Mouse (Mus musculus): ENCODE measurements at regions not wholly inside any gene's neighbourhood (a gene's known extent, or its start where the extent isn't known, plus 50 kb on each side); places are given as distances from the start of the nearest gene placed in this dataset.
"Not testable (repeated sequence)": the region's sequence is repeated elsewhere in the genome, so short reads cannot be mapped to it uniquely, and the experiment has no call there.

DNA sequence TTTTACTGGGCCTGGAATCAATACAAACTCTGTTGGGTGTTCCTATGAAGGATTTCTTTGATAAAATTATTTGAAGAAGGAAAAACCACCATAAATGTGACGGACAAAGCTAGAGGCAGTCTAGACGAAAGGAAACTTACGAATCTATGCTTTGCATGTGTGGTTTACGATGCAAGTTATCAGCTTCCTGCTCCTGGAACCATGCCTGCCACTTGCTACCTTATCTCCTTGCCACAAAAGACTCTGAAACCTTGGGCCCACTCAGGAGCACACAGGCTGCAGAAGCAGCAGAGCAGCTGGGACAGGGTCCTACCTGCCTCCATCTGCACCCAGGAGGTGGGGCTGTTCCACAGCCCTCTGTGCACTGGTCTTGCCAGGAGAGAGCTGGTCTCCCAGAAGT lies 287.5 kb downstream of the Arl6ip6 start:
- WGBS = 62% methylated on average over 4 of the region's 4 CpGs
- ATAC-seq (ENCODE audit: low FRiP score, low read depth) = not testable (repeated sequence)

DNA sequence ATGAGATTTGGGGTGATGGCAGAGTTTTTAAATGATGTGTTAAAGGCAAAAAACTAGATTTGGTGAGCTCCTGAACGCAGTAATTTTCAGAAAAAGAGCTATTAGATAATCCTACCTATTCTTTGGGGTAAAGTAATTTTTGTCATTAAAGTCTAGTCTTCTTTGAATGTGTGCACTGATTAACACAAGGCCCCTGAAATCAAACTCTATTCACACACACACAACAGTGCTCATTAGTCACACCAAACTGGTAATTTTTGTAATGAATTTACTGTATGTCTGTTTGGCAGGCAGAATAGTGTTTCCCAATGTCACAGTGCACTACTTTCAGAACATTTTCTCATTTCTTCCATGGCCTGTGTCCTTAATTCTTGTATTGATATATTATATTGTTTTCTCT lies 296.8 kb downstream of the Arl6ip6 start:
- no peak overlapping the region for H3K4me2 ChIP-seq (replicated peaks)
- no peaks in the 10 kb centered on the region for H3K36me3 ChIP-seq
- no peaks in the 10 kb centered on the region for H3K9me3 ChIP-seq
- no peak overlapping the region for H3K9ac ChIP-seq
- no peaks in the 10 kb centered on the region for H3K27me3 ChIP-seq
- H3K27ac ChIP-seq = no peak overlapping the region
- no peaks in the 10 kb centered on the region for H3K4me1 ChIP-seq
- H3K4me3 ChIP-seq = no peak overlapping the region
- 90% methylated on average over 1 of the region's 1 CpGs for WGBS
- ATAC-seq (ENCODE audit: low FRiP score, low read depth) = no peak

More for the DNA sequence above, 287.5 kb downstream of the Arl6ip6 start:
- H3K9me3 ChIP-seq; H3K27ac ChIP-seq; H3K4me1 ChIP-seq; H3K4me3 ChIP-seq; H3K27me3 ChIP-seq; H3K36me3 ChIP-seq; H3K4me2 ChIP-seq (replicated peaks); H3K9ac ChIP-seq: not testable (repeated sequence)

DNA sequence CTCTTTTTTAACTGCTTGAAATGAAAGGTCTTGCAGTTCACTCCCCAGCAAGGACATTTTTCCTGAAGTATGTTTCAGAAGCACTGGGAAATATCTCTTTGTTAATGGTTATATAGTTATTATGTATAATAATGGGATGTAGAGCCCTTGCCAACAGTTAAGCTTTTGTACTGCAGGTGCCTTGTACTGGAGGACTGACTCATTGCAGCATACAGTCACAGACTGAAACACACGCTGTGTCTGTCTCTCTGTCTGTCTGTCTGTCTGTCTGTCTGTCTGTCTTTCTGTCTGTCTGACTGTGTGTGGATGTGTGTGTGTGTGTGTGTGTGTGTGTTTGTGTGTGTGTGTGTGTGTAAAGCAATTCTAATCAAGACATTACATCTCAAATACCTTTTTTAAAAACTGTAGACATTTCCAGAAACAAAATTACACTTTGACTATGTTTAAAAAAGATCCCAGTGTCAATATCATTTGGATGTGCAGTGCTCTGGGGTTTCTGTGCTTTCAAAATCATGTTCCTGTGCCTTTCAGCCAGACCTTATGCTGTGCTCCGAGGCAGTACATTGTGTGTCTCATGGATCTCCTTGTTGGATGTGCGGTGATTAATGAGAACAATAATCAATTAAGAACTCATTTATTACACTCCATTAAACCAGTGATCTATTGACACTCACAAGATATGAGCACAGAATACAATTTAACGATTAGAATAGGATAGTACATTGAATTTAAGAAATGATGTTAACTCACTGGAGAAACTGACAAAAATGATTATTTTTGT lies 299.5 kb downstream of the Arl6ip6 start:
- Histone ChIP-seq H3K27ac (no peak overlapping the region), H3K9ac (no peak overlapping the region), H3K4me1 (no peaks in the 10 kb centered on the region), H3K27me3 (no peaks in the 10 kb centered on the region), H3K4me2 (replicated peaks) (no peak overlapping the region), H3K9me3 (no peaks in the 10 kb centered on the region), H3K36me3 (no peaks in the 10 kb centered on the region), H3K4me3 (no peak overlapping the region)
- 79% methylated on average over 4 of the region's 4 CpGs for WGBS
- no peak for ATAC-seq (ENCODE audit: low FRiP score, low read depth)

DNA sequence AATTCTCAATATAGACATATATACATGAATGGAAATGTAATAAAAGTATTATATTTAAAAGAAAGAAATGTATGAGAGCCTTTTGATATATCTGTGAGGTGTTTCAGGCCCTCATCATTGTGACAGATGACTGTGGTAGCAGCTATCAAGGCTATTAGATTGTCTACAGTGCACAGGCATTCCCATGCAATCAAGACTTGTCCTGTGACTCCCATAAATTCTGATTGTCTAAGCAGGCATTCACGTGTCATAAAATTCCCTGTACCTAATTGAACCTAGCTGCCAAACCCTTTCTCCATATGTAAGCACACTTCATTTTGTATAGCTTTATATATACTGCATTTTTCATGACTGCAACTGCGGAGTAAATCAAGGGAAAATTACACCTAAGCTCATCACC lies 301.3 kb downstream of the Arl6ip6 start:
- Histone ChIP-seq H3K36me3 (no peaks in the 10 kb centered on the region), H3K4me1 (no peaks in the 10 kb centered on the region), H3K4me3 (no peak overlapping the region), H3K9me3 (no peaks in the 10 kb centered on the region), H3K9ac (no peak overlapping the region), H3K4me2 (replicated peaks) (no peak overlapping the region), H3K27ac (no peak overlapping the region), H3K27me3 (no peaks in the 10 kb centered on the region)
- WGBS = 64% methylated on average over 2 of the region's 2 CpGs
- no peak for ATAC-seq (ENCODE audit: low FRiP score, low read depth)

DNA sequence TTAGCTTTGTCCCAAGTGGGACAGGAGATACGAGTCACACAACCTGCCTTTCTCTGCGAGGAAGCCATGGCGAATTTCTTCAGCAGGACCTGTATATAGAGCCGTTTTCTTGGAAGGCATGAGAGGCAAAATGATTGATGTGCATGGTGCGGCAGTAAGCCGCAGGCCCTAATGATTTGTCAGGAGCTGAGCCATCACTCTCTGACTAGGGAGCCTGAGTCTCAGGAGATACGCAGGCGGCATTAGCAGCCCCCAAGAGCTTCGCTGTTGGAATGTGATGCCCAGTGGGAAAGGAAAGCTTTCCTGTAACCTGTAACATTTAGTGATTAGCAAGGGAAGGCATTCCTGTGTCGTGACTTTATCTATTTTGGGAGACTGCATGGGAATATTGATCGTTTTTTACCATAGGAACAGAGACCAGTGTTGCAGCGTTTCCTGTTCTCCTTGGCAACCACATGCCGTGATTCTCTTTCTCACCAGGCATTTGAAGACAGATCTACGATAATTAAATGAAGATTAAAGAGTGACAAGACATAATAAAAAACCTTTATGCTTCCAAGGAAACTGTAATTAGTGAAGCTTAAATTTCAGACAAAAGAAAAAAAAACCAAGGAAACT lies 310.2 kb downstream of the Arl6ip6 start:
- ATAC-seq (ENCODE audit: low FRiP score, low read depth) = no peak
- Histone ChIP-seq H3K4me2 (replicated peaks) (no peak overlapping the region), H3K27ac (no peak overlapping the region), H3K9ac (no peak overlapping the region), H3K4me1 (no peaks in the 10 kb centered on the region), H3K9me3 (no peaks in the 10 kb centered on the region), H3K4me3 (no peak overlapping the region), H3K36me3 (no peaks in the 10 kb centered on the region), H3K27me3 (no peaks in the 10 kb centered on the region)
- 52% methylated on average over 14 of the region's 14 CpGs for WGBS

DNA sequence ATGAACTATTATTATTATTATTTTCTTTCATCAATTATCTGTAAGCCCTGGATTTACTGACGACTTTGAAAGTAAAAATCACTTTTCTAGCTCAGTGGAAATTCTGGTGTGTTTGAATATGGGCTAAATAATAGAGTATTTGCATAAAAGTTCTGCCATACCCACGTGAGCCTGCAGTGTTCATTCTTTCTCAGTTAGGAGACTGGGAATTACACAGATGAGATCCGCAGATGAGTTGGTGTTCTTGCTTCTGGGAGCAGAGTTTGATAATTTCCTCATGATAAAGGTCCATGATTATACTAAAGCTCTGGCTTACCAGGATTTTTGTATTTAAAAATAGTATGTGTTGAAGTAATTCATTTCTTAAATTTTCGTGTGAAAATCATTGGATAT lies 310.7 kb downstream of the Arl6ip6 start:
- no peaks in the 10 kb centered on the region for H3K4me1 ChIP-seq
- H3K4me3 ChIP-seq = no peak overlapping the region
- 55% methylated on average over 4 of the region's 4 CpGs for WGBS
- H3K9me3 ChIP-seq = no peaks in the 10 kb centered on the region
- H3K4me2 ChIP-seq (replicated peaks) = no peak overlapping the region
- ATAC-seq (ENCODE audit: low FRiP score, low read depth) = no peak
- H3K9ac ChIP-seq = no peak overlapping the region
- H3K27ac ChIP-seq = no peak overlapping the region
- no peaks in the 10 kb centered on the region for H3K36me3 ChIP-seq
- no peaks in the 10 kb centered on the region for H3K27me3 ChIP-seq

DNA sequence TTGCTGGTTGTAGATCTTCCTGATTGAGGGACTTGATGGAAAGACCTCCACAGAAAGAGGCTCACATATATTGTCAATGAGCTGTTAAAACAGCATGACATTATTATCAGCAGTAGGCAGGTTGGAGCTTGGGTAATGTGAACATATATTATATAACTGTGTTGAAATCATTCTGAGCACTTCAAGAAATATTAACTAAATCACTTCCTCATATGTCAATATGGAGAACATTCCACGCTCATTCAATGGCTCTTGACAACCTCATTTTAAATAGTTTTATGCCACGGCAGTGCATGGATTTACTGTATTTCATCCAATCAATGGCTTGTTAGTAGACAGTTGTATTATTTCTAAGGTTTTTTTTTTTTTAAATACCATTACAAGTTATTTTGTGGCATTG lies 350.6 kb downstream of the Arl6ip6 start:
- no peaks in the 10 kb centered on the region; the same call in 1 of the 2 replicates for H3K9me3 ChIP-seq
- H3K9ac ChIP-seq = no peak overlapping the region
- no peak overlapping the region for H3K27ac ChIP-seq
- 88% methylated on average over 2 of the region's 2 CpGs for WGBS
- H3K36me3 ChIP-seq = no peaks in the 10 kb centered on the region
- no peak for ATAC-seq (ENCODE audit: low FRiP score, low read depth)
- no peaks in the 10 kb centered on the region for H3K4me1 ChIP-seq
- no peak overlapping the region for H3K4me3 ChIP-seq
- H3K4me2 ChIP-seq (replicated peaks) = no peak overlapping the region
- no peaks in the 10 kb centered on the region for H3K27me3 ChIP-seq

DNA sequence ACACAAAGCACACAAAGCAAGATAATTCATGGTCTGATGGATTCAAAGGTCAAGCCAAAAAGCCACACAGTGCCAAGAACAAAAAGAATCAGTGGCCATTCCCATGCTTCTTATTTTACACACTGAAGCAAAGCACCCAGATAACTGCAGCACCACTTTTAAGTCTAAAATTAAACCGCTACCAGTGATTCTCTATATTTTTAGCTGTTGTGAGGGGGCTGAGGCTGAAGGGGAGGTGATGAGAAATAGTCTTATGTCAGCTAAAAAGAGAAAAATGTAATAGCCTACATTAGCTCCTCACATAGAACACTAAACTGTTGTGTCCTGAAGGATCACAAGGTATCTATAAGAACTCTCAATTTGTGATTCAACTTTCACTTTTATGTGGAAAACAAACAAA lies 382.5 kb downstream of the Arl6ip6 start:
- H3K27me3 ChIP-seq = no peaks in the 10 kb centered on the region
- no peaks in the 10 kb centered on the region for H3K4me1 ChIP-seq
- H3K9ac ChIP-seq = no peak overlapping the region
- no peak for ATAC-seq (ENCODE audit: low FRiP score, low read depth)
- no peak overlapping the region for H3K4me2 ChIP-seq (replicated peaks)
- 91% methylated on average over 1 of the region's 1 CpGs for WGBS
- no peaks in the 10 kb centered on the region for H3K9me3 ChIP-seq
- H3K36me3 ChIP-seq = no peaks in the 10 kb centered on the region
- H3K27ac ChIP-seq = no peak overlapping the region
- H3K4me3 ChIP-seq = no peak overlapping the region

DNA sequence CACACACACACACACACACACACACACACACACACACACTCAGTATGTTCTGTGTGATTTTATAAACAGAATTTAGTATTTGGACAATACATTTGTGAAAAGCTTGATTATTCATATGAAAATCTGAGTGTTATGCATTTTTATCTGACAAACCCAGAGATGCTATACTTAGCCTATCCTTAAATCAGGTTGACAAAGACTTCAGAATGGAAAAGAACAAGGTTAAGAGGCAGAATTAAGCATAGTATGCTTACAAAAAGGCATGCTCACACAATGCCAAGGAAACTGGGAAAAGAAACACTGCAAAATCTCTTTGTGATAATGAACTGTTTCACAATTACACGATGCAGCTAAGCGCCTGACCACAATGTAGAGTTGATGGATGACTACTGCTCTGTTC lies 414.3 kb downstream of the Arl6ip6 start:
- Histone ChIP-seq H3K27me3 (no peaks in the 10 kb centered on the region), H3K36me3 (no peaks in the 10 kb centered on the region), H3K4me1 (no peaks in the 10 kb centered on the region), H3K27ac (no peak overlapping the region), H3K9ac (no peak overlapping the region), H3K4me3 (no peak overlapping the region), H3K9me3 (no peaks in the 10 kb centered on the region), H3K4me2 (replicated peaks) (no peak overlapping the region)
- 93% methylated on average over 2 of the region's 2 CpGs for WGBS
- no peak for ATAC-seq (ENCODE audit: low FRiP score, low read depth)

DNA sequence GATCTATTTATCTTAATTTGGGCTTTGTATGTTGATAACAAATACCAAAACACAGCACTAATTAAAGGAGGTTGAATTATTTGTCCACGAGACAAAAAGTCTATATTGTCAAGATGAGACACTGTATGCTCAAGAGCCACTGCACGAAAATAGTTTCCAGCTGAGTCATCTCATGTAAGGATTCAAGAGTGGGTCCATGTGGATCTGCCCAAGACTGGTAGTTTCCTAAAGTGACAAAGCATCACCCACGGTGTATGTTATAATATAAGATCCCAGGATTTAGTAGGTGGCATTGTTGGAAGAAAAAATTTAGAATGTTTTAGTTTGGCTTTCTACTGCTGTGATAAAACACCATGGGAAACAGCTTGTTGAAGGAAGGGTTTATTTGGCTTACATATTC lies 428.2 kb downstream of the Arl6ip6 start:
- no peaks in the 10 kb centered on the region for H3K4me1 ChIP-seq
- no peaks in the 10 kb centered on the region for H3K27me3 ChIP-seq
- 84% methylated on average over 3 of the region's 3 CpGs for WGBS
- H3K9me3 ChIP-seq = no peaks in the 10 kb centered on the region
- H3K27ac ChIP-seq = no peak overlapping the region
- no peaks in the 10 kb centered on the region for H3K36me3 ChIP-seq
- H3K4me2 ChIP-seq (replicated peaks) = no peak overlapping the region
- no peak overlapping the region for H3K4me3 ChIP-seq
- no peak for ATAC-seq (ENCODE audit: low FRiP score, low read depth)
- no peak overlapping the region for H3K9ac ChIP-seq

DNA sequence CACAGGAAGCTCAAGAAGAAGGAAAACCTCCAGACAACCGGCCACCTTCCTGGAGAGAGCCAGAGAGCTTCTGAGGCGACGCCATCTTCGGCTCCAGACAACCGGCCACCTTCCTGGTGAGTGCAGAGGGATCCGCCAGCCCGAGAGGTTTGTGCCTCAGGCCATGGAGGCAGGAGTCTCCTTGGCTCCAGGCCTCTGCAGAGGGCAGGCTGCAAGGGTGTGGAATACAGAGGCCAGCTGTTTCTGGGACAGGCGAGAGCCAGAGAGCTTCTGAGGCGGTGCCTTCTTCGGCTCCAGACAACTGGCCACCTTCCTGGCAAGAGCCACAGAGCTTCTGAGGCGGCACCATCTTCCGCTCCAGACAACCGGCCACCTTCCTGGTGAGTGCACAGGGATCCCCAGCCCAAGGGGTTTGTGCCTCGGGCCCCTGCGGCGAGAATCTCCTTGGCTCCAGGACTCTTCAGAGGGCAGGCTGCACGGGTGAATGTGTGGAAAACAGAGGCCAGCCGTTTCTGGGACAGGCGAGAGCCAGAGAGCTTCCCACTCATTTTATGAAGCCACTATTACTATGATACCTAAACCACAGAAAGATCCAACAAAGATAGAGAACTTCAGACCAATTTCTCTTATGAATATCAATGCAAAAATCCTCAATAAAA lies 441.4 kb downstream of the Arl6ip6 start:
- 61% methylated on average over 19 of the region's 19 CpGs for WGBS
- not testable (repeated sequence) for H3K27me3 ChIP-seq; H3K4me3 ChIP-seq; H3K9ac ChIP-seq; H3K4me2 ChIP-seq (replicated peaks); H3K9me3 ChIP-seq; H3K4me1 ChIP-seq; H3K27ac ChIP-seq; ATAC-seq (ENCODE audit: low FRiP score, low read depth); H3K36me3 ChIP-seq

DNA sequence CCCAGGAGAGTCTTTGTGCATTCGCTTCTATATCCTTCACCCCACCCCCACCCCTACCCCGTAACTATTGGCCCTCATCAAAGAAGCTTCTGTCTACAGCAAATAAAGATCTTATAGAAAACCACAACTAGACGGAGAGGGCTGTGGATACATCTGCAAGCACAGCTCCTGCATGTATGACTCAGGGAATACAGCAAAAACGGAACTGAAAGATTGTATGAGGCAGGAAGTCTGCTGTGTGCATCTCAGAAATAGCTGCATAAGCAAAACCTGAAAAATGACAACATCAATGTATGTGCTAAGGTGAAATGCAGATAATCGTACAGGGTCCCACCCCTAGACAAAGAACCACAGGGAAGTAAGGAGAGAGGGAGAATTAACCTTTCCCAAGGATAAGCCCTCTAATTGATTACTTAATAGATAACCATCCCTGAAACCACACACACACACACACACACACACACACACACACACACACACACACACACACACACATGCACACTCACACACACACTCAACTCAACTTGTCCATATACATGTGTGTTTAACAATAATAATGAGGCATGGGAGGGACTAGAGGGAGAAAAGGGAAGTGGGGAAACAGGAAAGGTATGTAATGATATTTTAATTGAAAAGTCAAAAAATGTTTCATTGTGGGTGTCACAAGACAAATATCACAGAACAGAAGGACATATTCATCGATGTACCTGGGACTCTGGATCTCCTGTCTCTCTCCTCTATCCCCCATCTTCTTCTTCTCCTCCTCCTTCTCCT lies 416.6 kb downstream of the Rprm start:
- ATAC-seq (ENCODE audit: low FRiP score, low read depth) = no peak
- Histone ChIP-seq H3K27me3 (no peaks in the 10 kb centered on the region), H3K9ac (no peak overlapping the region), H3K9me3 (no peaks in the 10 kb centered on the region), H3K4me2 (replicated peaks) (no peak overlapping the region), H3K27ac (no peak overlapping the region), H3K4me3 (no peak overlapping the region), H3K4me1 (no peaks in the 10 kb centered on the region), H3K36me3 (no peaks in the 10 kb centered on the region)
- 75% methylated on average over 6 of the region's 6 CpGs for WGBS
